In genomic region chr12:76369206-76369977, GRCm38 (mm10) we compare ENCODE assay signal across 8 mouse cellular contexts. TPM values are rescaled to one million over a fixed set of nuclear protein-coding genes. Genes with fewer than 3 reads are reported as not detected.
DNase-seq lines count a peak whose midpoint lies in the region; ATAC-seq and TF ChIP-seq lines count a peak whose summit lies in the region.

Gene Zbtb25, minus strand, starts transcription at chr12:76369602.

- DNase-seq in gastrocnemius, postnatal 10 days: peak; percentile 87
- peak; percentile 85 to 87 for DNase-seq in left cerebral cortex, adult 9 months (ENCODE audit: low spot score in 2 of 2)
- DNase-seq in right cerebral cortex, adult 2 months (ENCODE audit: low spot score in 2 of 2): peak; percentile 78 to 87
- DNase-seq in urinary bladder, postnatal 10 days (ENCODE audit: low spot score): peak; percentile 49

- H3K27ac ChIP-seq in cortical plate, adult 2 months (ENCODE audit: insufficient read depth, low read length): peak within 1 kb of the TSS; percentile 100

- H3K4me3 ChIP-seq in cortical plate, adult 2 months (ENCODE audit: insufficient read depth, low read length): peak within 1 kb of the TSS; percentile 92
- H3K4me3 ChIP-seq in megakaryocyte, embryonic 14.5 days (replicated peaks): peak within 1 kb of the TSS; percentile 97

- H3K27me3 ChIP-seq in megakaryocyte, embryonic 14.5 days (replicated peaks): no peaks in the 10 kb centered on the region

- no peak for TF ChIP-seq CTCF in cortical plate, adult 2 months (IDR thresholded peaks at IDR 0.05; ENCODE audit: extremely low read depth, insufficient read depth, low read length)

- no peaks in the 10 kb centered on the region for H3K9me3 ChIP-seq in megakaryocyte, embryonic 14.5 days

- peak; percentile 66 for TF ChIP-seq POLR2A in cortical plate, adult 2 months (IDR thresholded peaks at IDR 0.05; ENCODE audit: extremely low read depth, insufficient read depth, low read length)

- H3K4me1 ChIP-seq in cortical plate, adult 2 months (ENCODE audit: control insufficient read depth, insufficient read depth, low read length): peaks cover 9% of the 10 kb centered on the region; the same call in 1 of the 2 replicates
- peaks cover 66% of the 10 kb centered on the region for H3K4me1 ChIP-seq in megakaryocyte, embryonic 14.5 days

- peaks cover 5% of the 10 kb centered on the region for H3K36me3 ChIP-seq in megakaryocyte, embryonic 14.5 days (replicated peaks; ENCODE audit: low read length)

- peak; percentile 45 for ATAC-seq in activated CD4-positive, CD25-positive, alpha-beta regulatory T cell, adult 4 months
- peak; percentile 36 for ATAC-seq in inflammation-experienced regulatory T-cells, adult 6 months

RNA-seq across cellular contexts. Expression of gene Zbtb25, which starts in this region (rescaled TPM):
- 10 to 100 TPM; 12.1 to 15.0 TPM for polyA plus RNA-seq in activated CD4-positive, CD25-positive, alpha-beta regulatory T cell, adult 4 months (2017; shearing (Covaris generic))
- 17.9 and 20.3 TPM in 2 replicates for polyA plus RNA-seq in cortical plate, adult 2 months (2012; rRNA removed)
- total RNA-seq in gastrocnemius, postnatal 10 days (2021): 10 to 100 TPM; 10.6 to 11.0 TPM
- 10 to 100 TPM in 2 of 3 experiments, 1 to 10 TPM in 1; 7.2 to 17.0 (median 16.5) TPM for polyA plus RNA-seq in inflammation-experienced regulatory T-cells, adult 6 months (2017; shearing (Covaris generic))
- 2.4 and 7.2 TPM in 2 replicates for polyA plus RNA-seq in megakaryocyte, embryonic 14.5 days (2012; ENCODE audit: insufficient read depth, low replicate concordance)

Comparison
In these comparisons a context has a peak if more than half of its experiments do, and no peak if none do; other contexts are left out.
1. Peak in every context shown above with its lines: DNase-seq, ATAC-seq, H3K4me3 ChIP-seq and H3K27ac ChIP-seq.